Mouse (Mus musculus) hindbrain, embryonic 10.5 days (tissue): ENCODE results near the gene Ppfibp2. TPM values are rescaled to one million over a fixed set of nuclear protein-coding genes. Genes with fewer than 3 reads are reported as not detected.

Experiments used
- DNase-seq: peaks from one replicate; pipeline ENCODE4 v3.0.0-alpha.2; 2017; ENCODE audit warnings: low spot score
- H3K27ac ChIP-seq: fragments of 300-500 bp; sonication (generic); 2 replicates; pipeline ENCODE4 v1.5.1; 2016; ENCODE audit warnings: mild to moderate bottlenecking, moderate library complexity
- H3K27me3 ChIP-seq: fragments of 300-500 bp; sonication (generic); 2 replicates; pipeline ENCODE4 v1.6.1; 2016; ENCODE audit warnings: mild to moderate bottlenecking; ENCODE audit not compliant: poor library complexity, insufficient read depth, severe bottlenecking
- H3K36me3 ChIP-seq: fragments of 300-500 bp; sonication (generic); 2 replicates; pipeline ENCODE4 v1.6.1; 2016; ENCODE audit warnings: mild to moderate bottlenecking, moderate library complexity
- H3K4me1 ChIP-seq: fragments of 300-500 bp; sonication (generic); replicated peaks from 2 replicates; pipeline ENCODE4 v1.6.1; 2016; ENCODE audit warnings: mild to moderate bottlenecking
- H3K4me3 ChIP-seq: fragments of 300-500 bp; sonication (generic); 2 replicates; pipeline ENCODE4 v1.5.1; 2016; ENCODE audit warnings: mild to moderate bottlenecking, moderate library complexity
- H3K9me3 ChIP-seq: fragments of 300-500 bp; sonication (generic); 2 replicates; pipeline ENCODE4 v1.6.1; 2016; ENCODE audit warnings: mild to moderate bottlenecking, moderate library complexity
- WGBS: fragments of 180-500 bp; shearing (Covaris S2); methylation state at CpG from one replicate; pipeline ENCODE4 v1.1.7; 2016; 5-methylcytosine and 5-hydroxymethylcytosine counted together
- polyA plus RNA-seq: library from polyadenylated mRNA; unstranded; fragments of >200 nt; fragmentation: Nextera tagmentation; extraction: Ambion mirVana; gene quantifications from 2 replicates; pipeline ENCODE4 v1.2.1, GENCODE M21; 2016

Ppfibp2 gene
- polyA plus RNA-seq, 1 experiment from 2014 or later, result 7.4 TPM

GRCm38 (mm10) chr7:107624432-107624831 is 29.4 kb downstream of the Ppfibp2 start:
- no peaks in the 10 kb centered on the region for H3K27me3 ChIP-seq
- H3K4me3 ChIP-seq, result no peak overlapping the region
- H3K36me3 ChIP-seq, result no peaks in the 10 kb centered on the region
- H3K27ac ChIP-seq, result no peak overlapping the region
- 70% methylated on average over 3 of the region's 3 CpGs for WGBS
- 0 out of 2 replicates have a peak, but pooled peaks cover 4% of the 10 kb centered on the region for H3K4me1 ChIP-seq
- no peak for DNase-seq
- no peaks in the 10 kb centered on the region for H3K9me3 ChIP-seq

DNA sequence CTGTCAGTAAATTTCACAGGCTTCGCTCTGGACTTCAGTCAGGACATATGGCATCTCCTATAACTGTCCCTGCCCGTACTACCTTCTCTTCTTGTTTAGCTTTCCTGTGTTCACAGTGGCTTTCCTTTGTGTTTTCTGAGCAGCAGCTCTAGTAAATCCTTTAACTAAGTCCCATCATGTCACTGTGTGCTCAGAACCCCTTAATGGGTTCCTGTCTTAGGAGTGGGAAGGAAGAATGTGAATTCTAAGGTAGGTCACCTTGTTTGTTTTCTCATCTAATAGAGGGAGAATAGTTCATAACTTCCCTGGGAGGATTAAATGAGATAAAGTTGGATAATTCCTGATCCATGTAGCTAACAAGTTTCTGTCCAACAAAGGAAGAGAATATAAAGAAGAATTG is 30.1 kb downstream of the Ppfibp2 start, which contains the start of gene 5330417H12Rik:
Gene 5330417H12Rik, minus strand, starts transcription at position 101 of the 400 bp plus-strand sequence.
- no peak within 1 kb of the TSS for H3K4me3 ChIP-seq
- DNase-seq, result no peak
- H3K27me3 ChIP-seq, result no peaks in the 10 kb centered on the region
- 0 out of 2 replicates have a peak, but pooled peaks cover 2% of the 10 kb centered on the region for H3K4me1 ChIP-seq
- 81% methylated on average over 2 of the region's 2 CpGs for WGBS
- H3K9me3 ChIP-seq, result no peaks in the 10 kb centered on the region
- no peak within 1 kb of the TSS for H3K27ac ChIP-seq
- H3K36me3 ChIP-seq, result no peaks in the 10 kb centered on the region

GRCm38 (mm10) chr7:107625781-107626180 is 30.8 kb downstream of the Ppfibp2 start:
- Histone ChIP-seq H3K36me3 (no peaks in the 10 kb centered on the region), H3K27me3 (no peaks in the 10 kb centered on the region), H3K4me3 (no peak overlapping the region), H3K9me3 (no peaks in the 10 kb centered on the region), H3K27ac (no peak overlapping the region), H3K4me1 (no peaks in the 10 kb centered on the region)
- 83% methylated on average over 6 of the region's 6 CpGs for WGBS
- DNase-seq, result no peak

DNA sequence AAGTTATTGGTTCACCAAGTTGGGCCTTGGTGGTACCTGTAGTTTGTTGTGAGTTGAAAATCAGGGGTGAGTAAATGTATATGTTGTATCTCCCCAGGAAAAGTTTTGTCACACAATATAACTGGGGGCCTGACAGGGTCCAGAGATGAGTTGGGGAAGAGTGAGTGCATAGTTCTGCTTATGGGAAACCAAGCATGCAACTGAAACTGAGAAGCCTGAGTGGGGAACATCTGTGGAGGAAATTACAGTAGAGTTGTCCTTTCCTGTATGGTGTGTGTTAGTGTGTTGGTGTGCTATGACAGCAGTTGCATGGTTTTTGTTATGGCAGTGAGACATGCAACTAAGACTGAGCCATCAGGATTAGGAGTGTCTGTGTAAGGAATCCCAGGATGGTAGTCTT is 33.4 kb downstream of the Ppfibp2 start:
- Histone ChIP-seq H3K4me1 (no peaks in the 10 kb centered on the region), H3K36me3 (no peaks in the 10 kb centered on the region), H3K27me3 (no peaks in the 10 kb centered on the region), H3K27ac (no peak overlapping the region), H3K4me3 (no peak overlapping the region), H3K9me3 (no peaks in the 10 kb centered on the region)
- DNase-seq, result no peak

DNA sequence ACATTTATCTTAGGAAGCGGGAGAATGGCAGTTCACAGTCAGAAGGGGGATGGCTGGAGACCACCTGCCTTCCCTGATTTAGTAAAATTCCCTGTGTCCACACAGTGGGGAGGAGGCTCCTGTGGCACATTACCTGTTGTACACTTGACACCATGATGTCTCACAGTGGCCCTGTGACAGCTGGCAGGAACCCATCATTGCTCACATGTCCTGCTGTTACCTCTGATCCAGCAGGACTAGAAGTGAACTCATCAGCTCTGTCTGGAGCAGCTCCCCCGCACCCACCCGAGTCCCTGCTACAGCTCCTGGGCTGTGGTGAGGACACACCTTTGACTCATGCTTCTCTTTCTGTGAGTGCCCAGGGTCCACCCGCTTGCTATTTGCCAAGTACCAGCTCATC is 38.2 kb downstream of the Ppfibp2 start:
- no peaks in the 10 kb centered on the region for H3K4me1 ChIP-seq
- WGBS, result 87% methylated on average over 4 of the region's 4 CpGs
- no peak overlapping the region for H3K27ac ChIP-seq

GRCm38 (mm10) chr7:107637398-107637797 is 42.4 kb downstream of the Ppfibp2 start:
- Histone ChIP-seq H3K27me3 (no peaks in the 10 kb centered on the region), H3K27ac (no peak overlapping the region), H3K36me3 (no peaks in the 10 kb centered on the region), H3K9me3 (no peaks in the 10 kb centered on the region), H3K4me3 (no peak overlapping the region), H3K4me1 (no peaks in the 10 kb centered on the region)
- WGBS, result 91% methylated on average over 7 of the region's 7 CpGs
- no peak for DNase-seq

More for the DNA sequence above, 38.2 kb downstream of the Ppfibp2 start:
- Histone ChIP-seq H3K9me3 (no peaks in the 10 kb centered on the region), H3K4me3 (no peak overlapping the region), H3K27me3 (no peaks in the 10 kb centered on the region), H3K36me3 (no peaks in the 10 kb centered on the region)
- no peak for DNase-seq

DNA sequence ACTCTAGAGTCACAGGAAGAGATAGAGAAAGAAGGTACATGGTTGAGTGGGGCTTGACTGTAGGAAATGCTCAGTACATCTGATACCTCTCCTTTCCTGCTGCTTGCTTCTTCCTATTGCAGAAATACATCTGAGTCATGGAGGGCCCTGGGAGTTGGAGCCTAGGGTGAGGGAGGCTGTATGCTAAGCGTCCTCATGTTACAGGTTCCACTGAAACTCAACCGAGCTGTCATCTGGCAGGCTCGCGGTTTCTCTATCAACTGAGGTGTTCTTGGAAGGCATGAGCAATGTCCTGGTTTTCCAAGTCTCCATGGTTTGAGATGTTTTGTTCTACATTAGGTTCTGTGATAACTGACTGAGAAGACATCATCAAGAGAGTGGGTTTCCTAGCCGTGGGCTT is 43.0 kb downstream of the Ppfibp2 start:
- H3K27ac ChIP-seq, result no peak overlapping the region
- no peaks in the 10 kb centered on the region for H3K36me3 ChIP-seq
- no peaks in the 10 kb centered on the region for H3K4me1 ChIP-seq
- H3K4me3 ChIP-seq, result no peak overlapping the region
- no peaks in the 10 kb centered on the region for H3K9me3 ChIP-seq
- WGBS, result 86% methylated on average over 5 of the region's 5 CpGs
- H3K27me3 ChIP-seq, result no peaks in the 10 kb centered on the region
- no peak for DNase-seq

DNA sequence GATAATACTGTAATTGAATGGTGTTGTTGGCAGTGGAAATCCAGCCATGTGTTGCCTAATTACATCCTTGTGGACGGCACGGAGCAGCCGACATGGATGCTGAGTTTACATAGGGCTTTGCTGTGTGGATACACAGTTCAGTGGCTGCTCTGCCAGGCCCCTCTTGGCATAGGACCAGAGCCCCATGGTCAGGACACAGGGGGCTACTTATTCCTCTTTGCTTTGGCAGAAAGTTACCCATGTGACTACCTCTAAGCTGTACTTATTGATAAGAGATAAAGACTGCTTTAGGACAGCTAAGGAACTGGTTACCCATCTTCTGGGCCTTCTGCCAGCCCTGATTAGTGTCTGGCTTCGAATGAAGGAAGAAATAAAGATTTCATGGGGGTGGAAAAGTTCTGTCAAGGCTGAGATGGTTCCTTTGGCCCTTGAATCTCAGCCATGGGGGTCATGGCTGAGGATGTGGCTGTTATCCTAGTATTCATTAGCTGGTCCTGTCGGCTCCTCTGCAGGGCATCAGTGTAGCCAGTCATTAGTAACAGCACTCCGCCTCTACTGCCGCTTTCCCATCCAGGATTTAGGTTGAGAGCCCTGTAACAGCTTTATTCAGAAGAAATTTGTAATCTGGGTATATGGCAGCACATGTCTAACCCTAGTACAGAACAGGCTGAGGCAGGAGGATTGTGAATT is 47.7 kb downstream of the Ppfibp2 start:
- H3K4me3 ChIP-seq, result no peak overlapping the region
- no peaks in the 10 kb centered on the region for H3K4me1 ChIP-seq
- no peaks in the 10 kb centered on the region; the same call in 1 of the 2 replicates for H3K9me3 ChIP-seq
- H3K27ac ChIP-seq, result no peak overlapping the region
- DNase-seq, result no peak
- no peaks in the 10 kb centered on the region for H3K36me3 ChIP-seq
- 86% methylated on average over 7 of the region's 7 CpGs for WGBS
- no peaks in the 10 kb centered on the region for H3K27me3 ChIP-seq

DNA sequence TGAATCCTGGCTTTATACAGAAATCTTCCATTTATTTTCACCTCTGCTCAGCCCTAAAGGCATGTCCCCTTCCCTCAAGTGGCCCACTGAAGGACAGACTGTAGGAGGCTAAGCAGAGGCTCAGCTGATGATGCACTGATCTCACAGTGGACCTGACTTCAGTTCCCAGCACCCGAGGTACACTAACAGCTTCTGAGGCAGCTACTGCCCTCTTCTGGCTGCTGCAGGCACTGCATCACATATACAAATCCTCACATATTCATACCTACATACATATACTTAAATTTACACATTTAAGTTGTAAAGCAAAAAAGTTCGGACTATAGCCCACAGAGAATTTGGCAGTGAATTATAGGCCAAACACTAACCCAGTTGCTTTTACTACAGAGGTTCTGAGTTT is 50.0 kb downstream of the Ppfibp2 start:
- WGBS, result 85% methylated on average over 2 of the region's 2 CpGs
- Histone ChIP-seq H3K27ac (no peak overlapping the region), H3K9me3 (no peaks in the 10 kb centered on the region; the same call in 1 of the 2 replicates), H3K27me3 (no peaks in the 10 kb centered on the region), H3K36me3 (no peaks in the 10 kb centered on the region), H3K4me3 (no peak overlapping the region), H3K4me1 (no peaks in the 10 kb centered on the region)
- DNase-seq, result no peak

- Histone ChIP-seq H3K27ac (no peak overlapping the region), H3K4me1 (no peaks in the 10 kb centered on the region), H3K36me3 (no peaks in the 10 kb centered on the region), H3K27me3 (no peaks in the 10 kb centered on the region), H3K9me3 (no peaks in the 10 kb centered on the region; the same call in 1 of the 2 replicates), H3K4me3 (no peak overlapping the region)
- WGBS, result 85% methylated on average over 12 of the region's 12 CpGs
- DNase-seq, result no peak
Observed at GRCm38 (mm10) chr7:107648937-107649688, 54.1 kb downstream of the Ppfibp2 start.

- no peak overlapping the region for H3K27ac ChIP-seq
- H3K4me1 ChIP-seq, result no peaks in the 10 kb centered on the region
- DNase-seq, result no peak
- H3K36me3 ChIP-seq, result no peaks in the 10 kb centered on the region
- no peak overlapping the region for H3K4me3 ChIP-seq
- no peaks in the 10 kb centered on the region for H3K27me3 ChIP-seq
- WGBS, result 84% methylated on average over 7 of the region's 7 CpGs
- no peaks in the 10 kb centered on the region; the same call in 1 of the 2 replicates for H3K9me3 ChIP-seq
Observed at GRCm38 (mm10) chr7:107649990-107650389, 55.0 kb downstream of the Ppfibp2 start.

- Histone ChIP-seq H3K4me1 (no peaks in the 10 kb centered on the region), H3K27ac (no peak overlapping the region), H3K9me3 (no peaks in the 10 kb centered on the region), H3K36me3 (no peaks in the 10 kb centered on the region), H3K27me3 (no peaks in the 10 kb centered on the region), H3K4me3 (no peak overlapping the region)
- 78% methylated on average over 1 of the region's 1 CpGs for WGBS
- no peak for DNase-seq
Observed at GRCm38 (mm10) chr7:107651821-107652220, 56.8 kb downstream of the Ppfibp2 start.

DNA sequence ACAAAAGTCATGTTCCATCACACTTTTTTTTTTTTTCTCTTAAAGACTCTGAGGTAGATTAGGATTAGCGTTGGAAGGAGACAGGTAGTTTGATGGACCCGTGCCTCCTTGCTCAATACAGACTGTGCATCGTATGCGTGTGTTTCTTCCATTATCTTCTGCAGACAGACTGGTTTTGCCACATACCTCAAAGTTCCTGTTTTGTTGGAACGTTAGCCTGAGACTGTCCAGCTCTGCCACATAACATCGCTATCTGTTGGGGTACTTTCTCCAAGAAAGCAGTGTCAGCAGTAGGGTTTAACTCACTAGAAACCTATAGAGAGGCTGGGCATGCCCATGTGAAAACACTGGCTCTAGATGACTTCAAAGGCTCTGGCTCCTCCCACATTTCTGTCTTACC is 61.4 kb downstream of the Ppfibp2 start:
- peaks cover 4% of the 10 kb centered on the region; the same call in 1 of the 2 replicates for H3K27me3 ChIP-seq
- no peaks in the 10 kb centered on the region for H3K9me3 ChIP-seq
- H3K27ac ChIP-seq, result no peak overlapping the region
- no peak for DNase-seq
- WGBS, result 91% methylated on average over 6 of the region's 6 CpGs
- H3K4me3 ChIP-seq, result no peak overlapping the region
- H3K36me3 ChIP-seq, result no peaks in the 10 kb centered on the region
- peaks cover 15% of the 10 kb centered on the region for H3K4me1 ChIP-seq
